ENCODE assay signal across 17 mouse cellular contexts in the genomic region with DNA sequence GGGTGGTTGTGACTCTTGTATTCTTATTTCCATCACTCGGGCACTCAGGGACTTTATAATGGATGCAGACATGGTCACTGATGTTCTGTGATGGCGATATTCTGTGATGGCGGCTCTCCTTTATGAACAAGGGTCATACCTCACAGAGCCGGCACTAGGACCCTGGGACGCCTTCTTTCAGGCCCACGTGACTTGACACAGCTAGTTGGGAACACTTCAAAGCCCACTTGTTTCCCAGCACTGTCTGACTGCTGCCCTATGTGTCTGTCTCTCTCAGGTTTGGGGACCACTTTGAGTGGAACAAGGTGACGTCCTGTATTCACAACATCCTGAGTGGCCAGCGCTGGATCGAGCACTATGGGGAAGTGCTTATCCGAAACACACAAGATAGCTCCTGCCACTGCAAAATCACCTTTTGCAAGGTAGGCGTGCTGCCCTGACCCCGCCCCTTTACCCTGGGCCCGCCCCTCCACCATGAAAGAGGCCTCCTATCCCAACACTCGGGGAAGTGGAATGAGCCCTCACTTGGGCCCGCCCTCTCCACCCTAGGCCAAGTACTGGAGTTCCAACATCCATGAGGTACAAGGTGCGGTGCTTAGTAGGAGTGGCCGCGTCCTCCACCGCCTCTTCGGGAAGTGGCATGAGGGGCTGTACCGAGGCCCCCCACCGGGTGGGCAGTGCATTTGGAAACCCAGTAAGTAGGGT. TPM values are rescaled to one million over a fixed set of nuclear protein-coding genes. Genes with fewer than 3 reads are reported as not detected.
A peak's percentile ranks its signal among the peaks of the same experiment; 100 is the strongest.
DNase-seq lines count a peak whose midpoint lies in the region; ATAC-seq and TF ChIP-seq lines count a peak whose summit lies in the region.
"Had no signal": no experiment of that assay in that cellular context is flagged by ENCODE, and none has a peak within 500 bp of the region (broad histone marks: within the 10 kb centered on the region; RNA-seq: fewer than 3 reads in every experiment).

No protein-coding gene starts in this region.

- DNase-seq in lung, postnatal 10 days, result no peak
- peak; percentile 97 for DNase-seq in R1 (ENCODE audit: low read depth, low spot score)
- DNase-seq in cerebellum, adult 9-11 months, result no peak
- no peak for DNase-seq in right cerebral cortex, adult 18-20 months
- DNase-seq: adrenal gland, postnatal 14 days; cerebellum, postnatal 36 days; gastrocnemius, postnatal 25 days; kidney, adult 8-10 months; thymus, adult 18-20 months had no signal

- H3K4me1 ChIP-seq in lung, embryonic 15.5 days, result no peaks in the 10 kb centered on the region
- peaks cover 3% of the 10 kb centered on the region for H3K4me1 ChIP-seq in ES-Bruce4 (ENCODE audit: control insufficient read depth, insufficient read depth, low read length)
- H3K4me1 ChIP-seq in intestine, embryonic 15.5 days (replicated peaks), result peaks cover 8% of the 10 kb centered on the region; the same call in 1 of the 2 replicates

- peaks cover 5% of the 10 kb centered on the region; the same call in 1 of the 2 replicates for H3K36me3 ChIP-seq in lung, embryonic 15.5 days
- no peaks in the 10 kb centered on the region for H3K36me3 ChIP-seq in ES-Bruce4 (ENCODE audit: control insufficient read depth, insufficient read depth, low read length, poor library complexity, severe bottlenecking)
- 0 out of 2 replicates have a peak, but pooled peaks cover 3% of the 10 kb centered on the region for H3K36me3 ChIP-seq in intestine, embryonic 15.5 days

- TF ChIP-seq CTCF in ES-Bruce4 (IDR thresholded peaks at IDR 0.05; ENCODE audit: low read depth, low read length), result no peak

- H3K27ac ChIP-seq in lung, embryonic 15.5 days, result no peak overlapping the region
- no peak overlapping the region for H3K27ac ChIP-seq in ES-Bruce4 (ENCODE audit: insufficient read depth, low read length)
- H3K27ac ChIP-seq in intestine, embryonic 15.5 days, result no peak overlapping the region
- H3K27ac ChIP-seq: heart, embryonic 13.5 days; hindbrain, embryonic 12.5 days; macrophage had no signal

- H3K27me3 ChIP-seq in lung, embryonic 15.5 days, result no peaks in the 10 kb centered on the region
- no peaks in the 10 kb centered on the region for H3K27me3 ChIP-seq in ES-Bruce4 (ENCODE audit: control insufficient read depth, insufficient read depth, low read length, poor library complexity, severe bottlenecking)
- H3K27me3 ChIP-seq in intestine, embryonic 15.5 days (replicated peaks), result no peaks in the 10 kb centered on the region
- H3K27me3 ChIP-seq: CH12.LX; heart, embryonic 13.5 days; hindbrain, embryonic 12.5 days had no signal

- no peak for TF ChIP-seq POLR2A in ES-Bruce4 (IDR thresholded peaks at IDR 0.05; ENCODE audit: insufficient read depth, low read length)

- WGBS in lung, embryonic 15.5 days, result 51% methylated on average over 22 of the region's 22 CpGs
- WGBS in intestine, embryonic 15.5 days, result 49% methylated on average over 22 of the region's 22 CpGs

- no peak for TF ChIP-seq EP300 in ES-Bruce4 (IDR thresholded peaks at IDR 0.05; ENCODE audit: insufficient read depth, low read depth, low read length)

- peak; percentile 43 for ATAC-seq in lung, embryonic 15.5 days (ENCODE audit: borderline replicate concordance, extremely low read depth, low FRiP score, low TSS enrichment)
- peak; percentile 70 for ATAC-seq in intestine, embryonic 15.5 days
- ATAC-seq: forebrain, embryonic 16.5 days had no signal

- no peak overlapping the region for H3K4me3 ChIP-seq in lung, embryonic 15.5 days
- H3K4me3 ChIP-seq in ES-Bruce4 (ENCODE audit: low read depth, low read length), result peak overlapping the region; percentile 73
- H3K4me3 ChIP-seq in intestine, embryonic 15.5 days (replicated peaks), result no peak overlapping the region
- H3K4me3 ChIP-seq: heart, embryonic 13.5 days; hindbrain, embryonic 12.5 days had no signal

- no peak overlapping the region for H3K9ac ChIP-seq in lung, embryonic 15.5 days
- peak overlapping the region; percentile 13; the same call in 1 of the 2 replicates for H3K9ac ChIP-seq in ES-Bruce4 (ENCODE audit: low read depth, poor library complexity, severe bottlenecking)
- H3K9ac ChIP-seq in intestine, embryonic 15.5 days, result no peak overlapping the region
- H3K9ac ChIP-seq: heart, embryonic 13.5 days; hindbrain, embryonic 12.5 days had no signal

- no peaks in the 10 kb centered on the region for H3K9me3 ChIP-seq in lung, embryonic 15.5 days
- no peaks in the 10 kb centered on the region for H3K9me3 ChIP-seq in ES-Bruce4 (replicated peaks; ENCODE audit: control insufficient read depth, insufficient read depth, low read length, poor library complexity, severe bottlenecking)
- no peaks in the 10 kb centered on the region for H3K9me3 ChIP-seq in intestine, embryonic 15.5 days
- H3K9me3 ChIP-seq: heart, embryonic 13.5 days; hindbrain, embryonic 12.5 days had no signal

- no peak overlapping the region for H3K4me2 ChIP-seq in lung, embryonic 15.5 days
- H3K4me2 ChIP-seq in intestine, embryonic 15.5 days (replicated peaks), result no peak overlapping the region
- H3K4me2 ChIP-seq: heart, embryonic 13.5 days; hindbrain, embryonic 12.5 days had no signal

RNA-seq across cellular contexts. Expression of gene Osbpl7, which starts 16.4 kb away (rescaled TPM):
- polyA plus RNA-seq in lung, embryonic 15.5 days (2015; fragmentation: Nextera tagmentation; extraction: Ambion mirVana), result 10.3 and 11.7 TPM in 2 replicates
- 8.3 and 9.1 TPM in 2 replicates for polyA plus RNA-seq in ES-Bruce4 (2011; ENCODE audit: insufficient read depth, insufficient read length, low read depth, missing spikeins)
- polyA plus RNA-seq in intestine, embryonic 15.5 days (2015; fragmentation: Nextera tagmentation; extraction: Ambion mirVana), result 9.1 and 11.1 TPM in 2 replicates

RNA-seq across cellular contexts. Expression of gene Mrpl10, which starts 25.4 kb away (rescaled TPM):
- 79.4 and 85.2 TPM in 2 replicates for polyA plus RNA-seq in lung, embryonic 15.5 days (2015; fragmentation: Nextera tagmentation; extraction: Ambion mirVana)
- polyA plus RNA-seq in ES-Bruce4 (2011; ENCODE audit: insufficient read depth, insufficient read length, low read depth, missing spikeins), result 62.6 and 67.1 TPM in 2 replicates
- polyA plus RNA-seq in intestine, embryonic 15.5 days (2015; fragmentation: Nextera tagmentation; extraction: Ambion mirVana), result 86.9 and 88.7 TPM in 2 replicates

RNA-seq across cellular contexts. Expression of gene Lrrc46, which starts 25.6 kb away (rescaled TPM):
- 3.7 and 5.9 TPM in 2 replicates for polyA plus RNA-seq in lung, embryonic 15.5 days (2015; fragmentation: Nextera tagmentation; extraction: Ambion mirVana)
- 1.5 and 2.4 TPM in 2 replicates for polyA plus RNA-seq in ES-Bruce4 (2011; ENCODE audit: insufficient read depth, insufficient read length, low read depth, missing spikeins)
- polyA plus RNA-seq in intestine, embryonic 15.5 days (2015; fragmentation: Nextera tagmentation; extraction: Ambion mirVana), result 0.40 and 0.45 TPM in 2 replicates

RNA-seq across cellular contexts. Expression of gene Scrn2, which starts 37.1 kb away (rescaled TPM):
- polyA plus RNA-seq in lung, embryonic 15.5 days (2015; fragmentation: Nextera tagmentation; extraction: Ambion mirVana), result 31.2 and 31.9 TPM in 2 replicates
- 6.8 and 7.4 TPM in 2 replicates for polyA plus RNA-seq in ES-Bruce4 (2011; ENCODE audit: insufficient read depth, insufficient read length, low read depth, missing spikeins)
- polyA plus RNA-seq in intestine, embryonic 15.5 days (2015; fragmentation: Nextera tagmentation; extraction: Ambion mirVana), result 18.1 and 21.9 TPM in 2 replicates

RNA-seq across cellular contexts. Expression of gene Tbx21, which starts 48.3 kb away (rescaled TPM):
- 0.07 TPM in 1 of 2 replicates, not detected in the other for polyA plus RNA-seq in lung, embryonic 15.5 days (2015; fragmentation: Nextera tagmentation; extraction: Ambion mirVana)
- polyA plus RNA-seq in ES-Bruce4 (2011; ENCODE audit: insufficient read depth, insufficient read length, low read depth, missing spikeins), result 0.24 TPM in 1 of 2 replicates, not detected in the other
- 0.24 and 0.25 TPM in 2 replicates for polyA plus RNA-seq in intestine, embryonic 15.5 days (2015; fragmentation: Nextera tagmentation; extraction: Ambion mirVana)
- polyA plus RNA-seq: heart, embryonic 13.5 days had no signal
